Mouse (Mus musculus) bone marrow, adult 2 months (tissue): ENCODE measurements around the gene Cx3cr1. TPM values are rescaled to one million over a fixed set of nuclear protein-coding genes. Genes with fewer than 3 reads are reported as not detected.

ENCODE experiments used
- H3K27ac ChIP-seq: fragments of 200-500 bp; 2 replicates; pipeline ENCODE4 v1.5.1; 2012; ENCODE audit warnings: low read depth, mild to moderate bottlenecking, control low read depth, inconsistent platforms, low read length; ENCODE audit not compliant: control insufficient read depth, poor library complexity, insufficient read depth
- H3K4me1 ChIP-seq: fragments of 200-500 bp; 2 replicates; pipeline ENCODE4 v1.6.1; 2011; ENCODE audit warnings: low read length; ENCODE audit not compliant: control insufficient read depth, insufficient read depth
- H3K4me3 ChIP-seq: fragments of 200-500 bp; replicated peaks from 2 replicates; pipeline ENCODE3; 2011; ENCODE audit warnings: mild to moderate bottlenecking, low read depth, low read length, control low read depth; ENCODE audit not compliant: control insufficient read depth
- CTCF ChIP-seq: fragments of 200-500 bp; IDR thresholded peaks from 2 replicates; pipeline ENCODE4 v1.5.1; 2011; ENCODE audit warnings: low read length, control low read depth; ENCODE audit not compliant: control insufficient read depth, insufficient read depth
- POLR2A ChIP-seq: fragments of 200-500 bp; IDR thresholded peaks from 2 replicates; pipeline ENCODE4 v1.6.1; 2011; ENCODE audit warnings: low read depth, mild to moderate bottlenecking, control low read depth, low read length, borderline replicate concordance; ENCODE audit not compliant: control insufficient read depth
- WGBS: fragments of 180-500 bp; shearing (Covaris S2); methylation state at CpG from one replicate; pipeline ENCODE4 v1.1.7; 2018; 5-methylcytosine and 5-hydroxymethylcytosine counted together
- polyA plus RNA-seq: library from polyadenylated mRNA; stranded (reverse); fragments of >200 nt; gene quantifications from 2 replicates; pipeline ENCODE4 v1.2.4, GENCODE M21; 2011; ENCODE audit warnings: low replicate concordance; ENCODE audit not compliant: missing spikeins, insufficient read depth, insufficient read length

Cx3cr1 gene
- polyA plus RNA-seq, 1 experiment, result 2.7 TPM

DNA sequence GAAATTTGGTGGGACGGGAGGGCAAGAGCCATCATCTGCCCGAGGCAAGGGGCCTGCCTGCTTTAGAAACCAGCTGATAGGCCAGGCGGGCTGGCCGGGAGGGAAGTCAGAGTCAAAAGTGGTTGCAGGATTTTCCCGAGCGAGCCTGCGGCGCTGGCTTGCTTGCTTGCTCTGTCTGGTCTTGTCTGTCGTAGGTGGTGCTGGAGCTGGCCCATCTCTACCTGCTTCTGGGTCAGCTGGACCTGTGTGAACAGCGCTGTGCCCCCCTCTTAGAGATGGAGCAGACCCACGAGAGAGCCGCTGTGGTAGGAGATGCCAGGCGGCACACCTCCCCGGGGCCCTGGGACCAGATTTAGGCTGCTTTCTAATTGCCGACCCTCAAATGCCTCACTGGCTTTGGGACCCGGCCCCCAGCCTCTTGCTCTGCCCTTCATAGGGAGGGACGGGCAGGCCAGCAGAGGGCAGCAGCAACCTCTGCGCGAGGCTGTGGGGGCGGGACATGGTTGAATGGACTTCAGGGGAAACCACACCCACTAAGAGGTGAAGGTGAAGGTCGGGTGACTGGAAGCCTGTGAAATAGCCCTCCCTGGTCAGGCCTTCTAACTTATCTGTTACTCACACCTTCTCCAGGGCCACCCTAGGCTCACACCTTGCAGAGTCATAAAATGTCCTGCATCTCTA, 106.6 kb downstream of the Cx3cr1 start:
- 26% methylated on average over 21 of the region's 21 CpGs for WGBS
- no peak overlapping the region for H3K4me3 ChIP-seq

DNA sequence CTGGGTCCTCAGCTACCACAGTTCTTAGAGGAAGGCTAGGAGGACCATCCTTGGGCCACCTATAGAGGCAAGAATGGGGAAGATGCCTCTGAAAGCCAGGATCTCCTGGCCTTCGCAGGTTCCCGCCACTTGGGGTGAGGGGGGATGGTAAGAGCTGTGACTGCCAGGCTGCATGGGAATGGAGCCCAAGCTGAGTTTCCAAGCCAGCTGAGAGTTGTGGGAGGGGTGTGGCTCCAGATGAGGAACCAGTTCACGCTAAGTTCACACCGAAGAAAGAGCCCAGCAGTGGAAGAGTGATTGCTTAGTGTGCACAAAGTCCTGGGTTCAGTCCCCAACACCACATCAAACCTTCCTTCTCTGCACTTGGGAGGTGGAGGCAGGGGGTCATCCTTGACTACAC, 107.5 kb downstream of the Cx3cr1 start:
- WGBS, result 42% methylated on average over 4 of the region's 4 CpGs
- Histone ChIP-seq H3K27ac (no peak overlapping the region), H3K4me3 (no peak overlapping the region), H3K4me1 (no peaks in the 10 kb centered on the region)
- TF ChIP-seq CTCF (no peak), POLR2A (no peak)

More for the DNA sequence above, 106.6 kb downstream of the Cx3cr1 start:
- TF ChIP-seq POLR2A, result no peak
- TF ChIP-seq CTCF, result peak; percentile 93
- Histone ChIP-seq H3K4me1 (no peaks in the 10 kb centered on the region), H3K27ac (no peak overlapping the region)

- 78% methylated on average over 9 of the region's 9 CpGs for WGBS
- TF ChIP-seq POLR2A (no peak), CTCF (no peak)
These were observed 110.8 kb downstream of the Cx3cr1 start for GRCm38 (mm10) chr9:119958835-119959234.

DNA sequence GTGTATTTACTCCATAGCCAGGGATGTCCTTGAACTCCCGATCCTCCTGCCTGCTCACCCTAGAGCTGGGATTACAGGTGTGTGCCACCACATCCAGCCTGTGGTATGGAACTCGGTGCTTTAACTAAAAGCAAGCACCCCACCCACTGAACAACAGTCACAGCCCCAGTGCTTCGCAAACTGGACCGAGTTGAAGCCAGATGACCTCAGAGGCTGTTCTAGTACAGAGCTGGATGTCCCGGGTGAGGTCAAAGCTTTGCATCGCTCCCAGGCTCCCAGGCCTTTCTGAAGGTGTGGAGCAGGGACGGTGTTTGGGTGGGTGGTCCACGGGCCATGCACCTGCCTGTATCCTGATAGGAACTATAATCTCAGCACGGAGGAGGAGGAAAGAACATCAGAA, 118.3 kb downstream of the Cx3cr1 start:
- WGBS, result 83% methylated on average over 9 of the region's 9 CpGs

More at GRCm38 (mm10) chr9:119958835-119959234, 110.8 kb downstream of the Cx3cr1 start:
- Histone ChIP-seq H3K4me3 (no peak overlapping the region), H3K27ac (no peak overlapping the region), H3K4me1 (no peaks in the 10 kb centered on the region)

GRCm38 (mm10) chr9:119950434-119950833, 119.2 kb downstream of the Cx3cr1 start:
- TF ChIP-seq CTCF (no peak), POLR2A (no peak)
- 81% methylated on average over 6 of the region's 6 CpGs for WGBS
- Histone ChIP-seq H3K4me3 (no peak overlapping the region), H3K4me1 (no peaks in the 10 kb centered on the region), H3K27ac (no peak overlapping the region)

More for the DNA sequence above, 118.3 kb downstream of the Cx3cr1 start:
- H3K27ac ChIP-seq, result no peak overlapping the region
- TF ChIP-seq POLR2A, result no peak
- TF ChIP-seq CTCF, result no peak
- no peak overlapping the region for H3K4me3 ChIP-seq
- H3K4me1 ChIP-seq, result no peaks in the 10 kb centered on the region

- TF ChIP-seq POLR2A (no peak), CTCF (no peak)
- Histone ChIP-seq H3K27ac (peak overlapping the region; percentile 29; the same call in 1 of the 2 replicates), H3K4me3 (no peak overlapping the region), H3K4me1 (no peaks in the 10 kb centered on the region)
- 5% methylated on average over 3 of the region's 3 CpGs for whole genome bisulfite sequencing
These were observed 120.9 kb downstream of the Cx3cr1 start for GRCm38 (mm10) chr9:119948804-119949203.

GRCm38 (mm10) chr9:119945173-119945900, 124.3 kb downstream of the Cx3cr1 start:
- H3K27ac ChIP-seq, result no peak overlapping the region
- no peaks in the 10 kb centered on the region; the same call in 1 of the 2 replicates for H3K4me1 ChIP-seq
- WGBS, result 79% methylated on average over 12 of the region's 12 CpGs
- TF ChIP-seq CTCF (peak; percentile 70), POLR2A (no peak)
- no peak overlapping the region for H3K4me3 ChIP-seq

- no peak for TF ChIP-seq POLR2A
- no peak for TF ChIP-seq CTCF
- peak overlapping the region; percentile 13 for H3K27ac ChIP-seq
- no peaks in the 10 kb centered on the region; the same call in 1 of the 2 replicates for H3K4me1 ChIP-seq
- no peak overlapping the region for H3K4me3 ChIP-seq
- 20% methylated on average over 1 of the region's 1 CpGs for WGBS
These were observed 126.4 kb downstream of the Cx3cr1 start for GRCm38 (mm10) chr9:119943326-119943725.
